Mouse (Mus musculus) forebrain, embryonic 15.5 days (tissue): Measurements from ENCODE around the gene Pcp4. TPM values are rescaled to one million over a fixed set of nuclear protein-coding genes. Genes with fewer than 3 reads are reported as not detected.

Source experiments
- ATAC-seq: fragments of 200-750 bp; cut with Nextera tagmentation; replicated peaks from 2 replicates; pipeline ENCODE4 v1.8.0; 2017; ENCODE audit warnings: mild to moderate bottlenecking, moderate TSS enrichment, moderate library complexity
- H3K27ac ChIP-seq: fragments of 300-500 bp; sonication (generic); replicated peaks from 2 replicates; pipeline ENCODE4 v1.5.1; 2015; ENCODE audit warnings: mild to moderate bottlenecking, inconsistent platforms
- H3K27me3 ChIP-seq: fragments of 300-500 bp; sonication (generic); 2 replicates; pipeline ENCODE4 v1.6.1; 2015; ENCODE audit warnings: inconsistent platforms
- H3K36me3 ChIP-seq: fragments of 300-500 bp; sonication (generic); 2 replicates; pipeline ENCODE4 v1.6.1; 2015; ENCODE audit warnings: mild to moderate bottlenecking, inconsistent platforms
- H3K4me1 ChIP-seq: fragments of 300-500 bp; sonication (generic); 2 replicates; pipeline ENCODE4 v1.6.1; 2015; ENCODE audit warnings: inconsistent platforms
- H3K4me2 ChIP-seq: fragments of 300-500 bp; sonication (generic); replicated peaks from 2 replicates; pipeline ENCODE4 v1.6.1; 2015; ENCODE audit warnings: mild to moderate bottlenecking, inconsistent platforms
- H3K4me3 ChIP-seq: fragments of 300-500 bp; sonication (generic); 2 replicates; pipeline ENCODE4 v1.5.1; 2015; ENCODE audit warnings: mild to moderate bottlenecking, inconsistent platforms
- H3K9ac ChIP-seq: fragments of 300-500 bp; sonication (generic); replicated peaks from 2 replicates; pipeline ENCODE4 v1.6.1; 2015; ENCODE audit warnings: mild to moderate bottlenecking, inconsistent platforms
- H3K9me3 ChIP-seq: fragments of 300-500 bp; sonication (generic); 2 replicates; pipeline ENCODE4 v1.6.1; 2016; ENCODE audit warnings: inconsistent platforms
- WGBS: fragments of 180-500 bp; shearing (Covaris S2); methylation state at CpG from one replicate; pipeline ENCODE4 v1.1.7; 2015; ENCODE audit warnings: mixed read lengths; 5-methylcytosine and 5-hydroxymethylcytosine counted together
- polyA plus RNA-seq: library from polyadenylated mRNA; unstranded; fragments of >200 nt; fragmentation: Nextera tagmentation; extraction: Ambion mirVana; gene quantifications from 2 replicates; pipeline ENCODE4 v1.2.1, GENCODE M21; 2015

The Pcp4 gene
- polyA plus RNA-seq, 1 experiment from 2014 or later = 141 TPM

DNA sequence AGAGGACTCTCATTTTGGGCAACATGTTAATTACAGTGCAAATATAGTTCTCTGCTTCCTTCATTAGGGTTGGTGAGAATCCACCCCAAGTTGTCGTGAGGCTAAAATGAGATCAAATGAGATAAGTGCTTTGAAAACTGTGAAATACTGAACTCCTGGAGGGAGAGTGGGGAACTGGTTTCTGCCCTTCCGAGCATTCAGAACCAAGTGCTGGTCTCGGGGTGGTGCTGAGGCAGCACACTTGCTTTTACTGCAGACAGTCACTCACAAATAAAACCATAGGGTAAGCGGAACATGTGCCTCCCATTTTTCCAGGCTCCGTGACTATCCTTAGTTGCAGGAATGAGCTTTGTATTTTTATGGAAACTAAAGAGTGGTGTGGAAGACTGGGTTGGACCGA lies 26.7 kb downstream of the Pcp4 start:
- no peak overlapping the region for H3K4me3 ChIP-seq
- no peak overlapping the region for H3K4me2 ChIP-seq
- H3K27me3 ChIP-seq = no peaks in the 10 kb centered on the region
- H3K36me3 ChIP-seq = no peaks in the 10 kb centered on the region
- no peaks in the 10 kb centered on the region for H3K9me3 ChIP-seq
- 0 out of 2 replicates have a peak, but pooled peaks cover 2% of the 10 kb centered on the region for H3K4me1 ChIP-seq
- no peak overlapping the region for H3K9ac ChIP-seq
- 80% methylated on average over 6 of the region's 6 CpGs for WGBS
- no peak overlapping the region for H3K27ac ChIP-seq
- ATAC-seq = no peak

DNA sequence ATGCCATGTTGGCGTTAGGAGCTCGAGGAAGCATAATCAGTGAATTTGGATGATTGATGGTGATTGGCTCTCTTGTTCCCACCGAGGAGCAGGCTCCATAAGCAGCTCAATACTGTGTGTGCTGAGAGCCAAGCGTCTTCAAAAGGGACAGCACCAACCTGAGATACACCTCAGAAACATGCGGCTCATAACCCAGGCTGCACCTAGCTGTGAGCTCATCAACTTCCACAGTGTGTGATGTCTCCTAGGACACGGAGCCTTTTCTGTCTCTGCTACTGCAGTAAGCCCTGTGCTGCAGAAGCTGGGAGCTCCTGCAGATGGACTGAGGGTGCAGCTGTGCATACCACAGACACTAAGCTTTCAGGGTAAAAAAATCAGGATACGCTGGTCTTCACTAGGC lies 31.5 kb downstream of the Pcp4 start:
- H3K9me3 ChIP-seq = no peaks in the 10 kb centered on the region
- WGBS = 72% methylated on average over 7 of the region's 7 CpGs
- no peak for ATAC-seq
- H3K4me3 ChIP-seq = no peak overlapping the region
- H3K4me1 ChIP-seq = peaks cover 6% of the 10 kb centered on the region
- H3K27me3 ChIP-seq = no peaks in the 10 kb centered on the region
- H3K4me2 ChIP-seq = no peak overlapping the region
- H3K27ac ChIP-seq = no peak overlapping the region
- no peak overlapping the region for H3K9ac ChIP-seq
- H3K36me3 ChIP-seq = no peaks in the 10 kb centered on the region

DNA sequence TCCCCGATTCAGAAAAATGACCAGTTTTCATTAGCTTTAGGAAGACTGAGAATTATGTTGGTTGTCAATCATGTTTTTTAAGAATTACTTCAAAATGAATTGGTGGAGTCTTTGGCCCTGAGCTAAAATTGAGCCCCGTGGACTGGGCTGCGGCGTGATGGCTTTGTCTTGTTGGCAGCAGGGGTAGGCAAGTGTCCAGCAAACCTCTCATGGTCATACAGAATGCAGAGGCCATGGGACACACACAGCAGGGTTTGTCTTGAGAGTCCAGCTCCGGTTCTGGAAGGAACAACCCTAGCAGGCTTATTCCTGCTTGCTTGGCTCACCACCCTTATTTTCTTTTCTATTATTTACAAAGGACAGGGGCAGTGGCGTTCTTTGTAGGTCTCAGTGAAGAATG lies 33.8 kb downstream of the Pcp4 start:
- H3K9ac ChIP-seq = no peak overlapping the region
- H3K9me3 ChIP-seq = no peaks in the 10 kb centered on the region
- no peak for ATAC-seq
- H3K4me1 ChIP-seq = peaks cover 6% of the 10 kb centered on the region
- H3K36me3 ChIP-seq = no peaks in the 10 kb centered on the region
- no peaks in the 10 kb centered on the region for H3K27me3 ChIP-seq
- no peak overlapping the region for H3K27ac ChIP-seq
- H3K4me2 ChIP-seq = no peak overlapping the region
- H3K4me3 ChIP-seq = no peak overlapping the region
- 57% methylated on average over 6 of the region's 6 CpGs for WGBS

DNA sequence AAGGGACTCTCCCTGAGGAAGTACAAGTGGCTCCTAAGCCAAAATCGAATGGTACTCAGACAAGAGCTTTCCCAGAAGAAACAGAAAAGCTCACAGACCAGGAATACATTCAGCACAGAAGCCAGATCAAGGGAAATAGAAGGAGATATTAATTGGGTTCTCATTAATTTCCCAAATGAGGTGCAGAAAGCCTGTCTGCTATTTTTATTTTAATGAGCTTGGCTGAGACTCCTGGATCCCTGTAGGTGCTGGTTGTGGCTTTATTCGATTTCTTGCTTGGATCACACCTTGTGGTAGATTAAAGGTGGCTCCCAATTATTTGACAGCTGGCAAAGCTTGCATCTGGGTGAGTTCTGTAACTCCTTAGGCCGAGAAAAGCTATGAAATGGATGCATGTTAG lies 35.2 kb downstream of the Pcp4 start:
- Histone ChIP-seq H3K27ac (no peak overlapping the region), H3K4me2 (no peak overlapping the region), H3K4me3 (no peak overlapping the region), H3K27me3 (no peaks in the 10 kb centered on the region), H3K4me1 (peaks cover 6% of the 10 kb centered on the region), H3K9me3 (no peaks in the 10 kb centered on the region), H3K9ac (no peak overlapping the region), H3K36me3 (no peaks in the 10 kb centered on the region)
- ATAC-seq = no peak
- WGBS = 30% methylated on average over 3 of the region's 3 CpGs

DNA sequence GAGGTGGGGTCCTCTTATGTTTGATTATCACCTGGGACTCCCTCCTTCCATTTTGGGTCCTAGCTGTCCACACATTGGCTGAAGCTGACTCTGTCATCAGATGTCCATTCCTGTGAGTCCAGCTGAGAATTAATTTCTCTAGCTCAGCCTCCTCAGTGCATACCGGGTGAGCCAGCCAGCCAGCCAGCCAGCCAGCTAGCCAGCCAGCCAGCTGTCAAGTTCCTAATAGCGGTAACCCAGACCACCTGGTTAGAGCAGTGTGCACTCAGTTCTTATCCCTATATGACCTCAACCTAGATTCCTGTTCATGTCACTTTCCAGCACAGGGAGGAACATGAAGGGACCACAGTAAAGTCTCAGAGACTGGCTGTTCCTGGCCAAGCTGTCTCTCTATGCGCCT lies 47.1 kb downstream of the Pcp4 start:
- no peak overlapping the region for H3K9ac ChIP-seq
- no peak overlapping the region for H3K4me3 ChIP-seq
- H3K27me3 ChIP-seq = no peaks in the 10 kb centered on the region
- 77% methylated on average over 3 of the region's 3 CpGs for WGBS
- H3K4me1 ChIP-seq = no peaks in the 10 kb centered on the region
- ATAC-seq = no peak
- H3K27ac ChIP-seq = no peak overlapping the region
- no peak overlapping the region for H3K4me2 ChIP-seq
- H3K36me3 ChIP-seq = no peaks in the 10 kb centered on the region
- H3K9me3 ChIP-seq = no peaks in the 10 kb centered on the region

DNA sequence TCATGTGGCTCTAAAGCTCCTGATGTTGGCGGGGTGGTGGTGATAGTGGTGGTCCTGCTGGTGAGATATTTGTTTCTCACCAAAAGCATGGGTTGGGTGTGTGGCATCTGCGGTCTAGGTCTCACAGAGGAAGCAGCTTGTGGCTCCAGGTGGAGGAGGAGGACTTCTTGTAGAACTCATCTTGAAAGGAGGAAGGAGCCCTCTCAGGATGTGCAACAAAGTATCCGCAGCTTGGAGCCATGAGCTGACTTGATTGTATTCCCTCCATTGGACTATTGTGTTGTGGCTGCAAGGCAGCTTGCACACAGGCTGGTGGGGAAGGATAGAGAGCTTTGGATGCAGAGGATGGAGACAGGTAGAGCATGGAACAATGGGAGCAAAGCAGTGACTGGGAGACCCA lies 60.1 kb downstream of the Pcp4 start:
- WGBS = 91% methylated on average over 3 of the region's 3 CpGs
- Histone ChIP-seq H3K4me3 (no peak overlapping the region), H3K27me3 (no peaks in the 10 kb centered on the region), H3K27ac (no peak overlapping the region), H3K4me1 (peaks cover 4% of the 10 kb centered on the region; the same call in 1 of the 2 replicates), H3K4me2 (no peak overlapping the region), H3K36me3 (no peaks in the 10 kb centered on the region), H3K9ac (no peak overlapping the region), H3K9me3 (no peaks in the 10 kb centered on the region)
- no peak for ATAC-seq

DNA sequence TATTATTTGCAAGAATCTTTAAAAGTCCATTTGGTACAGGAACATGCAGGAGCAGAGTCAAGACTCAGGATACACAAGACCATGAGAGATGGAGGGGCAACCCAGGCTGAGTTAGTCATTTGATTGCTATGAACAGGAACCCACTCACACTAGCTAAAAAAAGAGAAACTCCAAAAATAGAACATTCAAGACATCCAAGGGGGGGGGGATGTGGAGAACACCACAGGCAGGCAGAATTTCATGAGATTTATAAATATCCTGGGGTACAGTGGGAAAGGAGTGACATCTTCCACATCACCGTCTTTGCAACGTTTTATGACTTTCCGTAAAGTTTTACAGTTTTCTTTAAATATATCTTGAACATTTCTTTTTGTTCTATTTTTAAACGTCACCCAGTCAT lies 61.1 kb downstream of the Pcp4 start:
- WGBS = 93% methylated on average over 4 of the region's 4 CpGs
- no peak overlapping the region for H3K27ac ChIP-seq
- H3K4me2 ChIP-seq = no peak overlapping the region
- no peaks in the 10 kb centered on the region for H3K9me3 ChIP-seq
- no peak for ATAC-seq
- no peaks in the 10 kb centered on the region for H3K36me3 ChIP-seq
- no peak overlapping the region for H3K4me3 ChIP-seq
- no peaks in the 10 kb centered on the region for H3K27me3 ChIP-seq
- peaks cover 4% of the 10 kb centered on the region; the same call in 1 of the 2 replicates for H3K4me1 ChIP-seq
- no peak overlapping the region for H3K9ac ChIP-seq

DNA sequence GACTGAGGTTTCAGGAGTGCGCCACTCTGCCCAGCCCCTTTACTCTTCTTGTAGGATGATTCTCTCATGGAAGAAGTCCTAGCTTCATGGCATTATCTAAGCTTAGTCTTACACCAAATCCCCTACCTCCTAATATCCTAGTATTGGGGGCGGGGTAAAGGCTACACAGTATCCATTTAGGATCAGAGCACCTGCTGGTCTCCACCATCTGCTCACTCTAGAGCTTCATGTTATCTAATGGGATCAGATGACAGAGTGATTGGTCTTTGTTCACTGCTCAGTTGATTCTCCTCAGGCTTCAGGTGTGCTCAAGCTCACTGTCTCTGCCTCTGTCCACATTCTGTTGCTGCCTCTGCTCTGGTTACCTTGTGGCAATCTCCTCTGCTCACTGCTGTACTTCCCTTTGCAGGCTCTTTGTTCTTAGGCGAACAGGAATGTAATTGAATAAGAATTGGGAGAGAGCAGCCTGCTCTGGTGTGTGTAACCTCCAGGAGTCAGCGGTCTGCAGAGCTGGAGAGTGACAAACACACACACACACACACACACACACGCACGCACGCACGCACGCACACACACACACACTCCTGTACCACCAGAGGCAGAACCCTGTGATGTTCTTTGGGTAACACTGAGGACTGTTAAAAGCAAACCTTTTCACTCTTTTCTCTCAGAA lies 62.6 kb downstream of the Pcp4 start:
- Histone ChIP-seq H3K9me3 (no peaks in the 10 kb centered on the region), H3K9ac (no peak overlapping the region), H3K4me3 (no peak overlapping the region), H3K4me2 (no peak overlapping the region), H3K27ac (no peak overlapping the region), H3K36me3 (no peaks in the 10 kb centered on the region), H3K4me1 (peaks cover 4% of the 10 kb centered on the region; the same call in 1 of the 2 replicates), H3K27me3 (no peaks in the 10 kb centered on the region)
- ATAC-seq = peak; percentile 61; the same call in 1 of the 2 replicates
- WGBS = 49% methylated on average over 9 of the region's 9 CpGs

DNA sequence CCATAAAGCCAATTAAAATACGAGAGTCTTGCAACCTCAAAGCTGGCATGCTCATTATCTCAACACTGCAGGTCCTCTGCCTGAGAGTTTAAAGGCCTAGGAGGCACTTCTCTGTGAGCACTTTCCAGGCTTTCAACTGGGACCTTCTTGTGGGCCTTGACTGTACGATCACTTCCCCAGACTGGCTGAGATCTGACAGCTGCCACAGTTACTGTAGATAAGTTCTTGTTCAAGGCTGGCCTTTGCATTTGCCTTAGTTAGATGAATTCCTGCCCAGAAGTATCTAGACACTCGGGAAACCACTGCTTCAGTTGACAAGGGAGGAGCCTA lies 63.1 kb downstream of the Pcp4 start:
- no peak overlapping the region for H3K4me3 ChIP-seq
- H3K36me3 ChIP-seq = no peaks in the 10 kb centered on the region
- no peak for ATAC-seq
- H3K4me1 ChIP-seq = peaks cover 4% of the 10 kb centered on the region; the same call in 1 of the 2 replicates
- H3K27me3 ChIP-seq = no peaks in the 10 kb centered on the region
- H3K9ac ChIP-seq = no peak overlapping the region
- WGBS = 15% methylated on average over 3 of the region's 3 CpGs
- H3K27ac ChIP-seq = no peak overlapping the region
- no peaks in the 10 kb centered on the region for H3K9me3 ChIP-seq
- H3K4me2 ChIP-seq = no peak overlapping the region

DNA sequence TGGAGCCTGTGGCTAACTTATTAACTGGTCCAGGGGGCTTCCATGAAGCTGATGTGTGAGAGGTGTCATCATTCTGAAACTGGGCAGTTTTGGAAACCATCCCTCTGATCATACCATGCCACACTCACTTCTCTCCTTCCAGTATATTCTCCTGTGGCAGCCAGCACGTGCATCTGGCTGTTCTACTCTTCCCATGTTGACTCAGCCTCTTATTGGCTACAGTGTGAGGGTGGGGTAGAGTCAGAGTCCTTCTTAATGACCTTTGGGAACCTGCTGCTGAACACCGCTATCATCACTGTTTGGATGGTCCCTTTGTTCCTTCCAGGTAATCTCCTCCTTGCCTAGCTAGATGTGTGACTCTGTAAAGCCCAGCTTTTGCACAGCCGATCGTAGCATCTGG lies 63.6 kb downstream of the Pcp4 start:
- no peak overlapping the region for H3K4me2 ChIP-seq
- no peaks in the 10 kb centered on the region for H3K36me3 ChIP-seq
- no peak overlapping the region for H3K4me3 ChIP-seq
- WGBS = 86% methylated on average over 4 of the region's 4 CpGs
- H3K9ac ChIP-seq = no peak overlapping the region
- ATAC-seq = no peak
- no peak overlapping the region for H3K27ac ChIP-seq
- peaks cover 4% of the 10 kb centered on the region; the same call in 1 of the 2 replicates for H3K4me1 ChIP-seq
- no peaks in the 10 kb centered on the region for H3K9me3 ChIP-seq
- H3K27me3 ChIP-seq = no peaks in the 10 kb centered on the region

DNA sequence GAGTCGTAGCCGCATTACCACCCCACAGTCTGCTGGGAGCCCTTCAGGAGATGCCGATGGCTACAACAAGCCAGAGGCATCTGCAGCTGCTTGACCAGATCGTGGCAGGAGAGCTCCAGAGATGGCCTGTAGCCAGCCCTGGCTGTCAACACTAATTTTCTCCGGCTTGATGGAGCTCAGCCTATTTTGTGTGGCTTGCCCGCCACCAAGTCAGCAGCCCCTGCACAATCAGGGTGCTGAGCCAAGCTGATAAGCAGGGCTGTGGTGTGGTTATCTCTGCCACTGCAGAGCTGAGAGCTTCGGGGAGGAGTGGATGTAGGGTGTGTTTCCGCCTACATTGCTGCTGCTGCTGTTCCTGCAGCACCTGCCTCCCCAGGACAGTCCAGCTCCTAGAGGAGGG lies 66.3 kb downstream of the Pcp4 start:
- no peak for ATAC-seq
- 75% methylated on average over 8 of the region's 8 CpGs for WGBS
- no peaks in the 10 kb centered on the region for H3K9me3 ChIP-seq
- H3K27me3 ChIP-seq = no peaks in the 10 kb centered on the region
- peaks cover 4% of the 10 kb centered on the region; the same call in 1 of the 2 replicates for H3K4me1 ChIP-seq
- H3K4me2 ChIP-seq = no peak overlapping the region
- no peaks in the 10 kb centered on the region for H3K36me3 ChIP-seq
- H3K4me3 ChIP-seq = no peak overlapping the region
- no peak overlapping the region for H3K27ac ChIP-seq
- H3K9ac ChIP-seq = no peak overlapping the region

DNA sequence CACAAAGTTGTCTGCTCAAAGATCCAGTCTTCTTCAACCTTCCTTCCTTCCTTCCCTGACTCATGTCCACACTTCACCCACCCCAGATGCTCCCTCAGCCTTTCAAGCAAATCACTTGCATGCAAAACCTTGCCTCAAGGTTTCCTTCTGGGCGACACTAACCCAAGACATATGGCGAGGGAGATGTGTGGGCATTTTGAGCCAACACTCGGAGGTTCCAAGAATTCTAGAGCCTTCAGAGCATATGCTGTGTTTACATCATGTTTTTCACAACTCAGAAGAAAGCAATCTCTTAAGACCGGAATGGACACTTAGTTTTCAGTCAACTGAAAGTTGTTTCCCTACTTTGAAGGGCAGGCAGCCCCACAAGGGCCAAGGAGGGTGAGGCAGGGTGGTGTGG lies 67.9 kb downstream of the Pcp4 start:
- H3K36me3 ChIP-seq = no peaks in the 10 kb centered on the region
- no peak for ATAC-seq
- no peak overlapping the region for H3K4me2 ChIP-seq
- no peak overlapping the region for H3K9ac ChIP-seq
- no peaks in the 10 kb centered on the region; the same call in 1 of the 2 replicates for H3K4me1 ChIP-seq
- no peak overlapping the region for H3K27ac ChIP-seq
- WGBS = 75% methylated on average over 4 of the region's 4 CpGs
- no peak overlapping the region for H3K4me3 ChIP-seq
- H3K27me3 ChIP-seq = no peaks in the 10 kb centered on the region
- no peaks in the 10 kb centered on the region for H3K9me3 ChIP-seq

DNA sequence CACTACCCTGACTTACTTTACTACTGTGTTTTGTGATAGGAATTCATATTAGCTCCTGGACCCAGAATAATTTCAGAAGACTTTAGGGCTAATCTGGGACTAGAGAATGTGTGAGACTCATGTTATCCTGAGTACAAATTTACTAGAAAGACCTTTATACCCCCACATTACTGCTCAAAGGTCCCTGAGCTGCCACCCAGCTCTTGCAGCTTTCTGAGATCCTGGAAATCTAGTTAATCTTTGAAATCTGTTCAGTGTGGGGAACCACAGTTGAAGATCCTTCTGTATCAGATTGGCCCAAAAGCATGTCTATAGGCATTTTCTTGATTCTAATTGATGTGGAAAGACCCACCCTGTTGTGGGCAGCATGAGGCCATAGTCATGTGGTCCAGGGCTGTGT lies 69.0 kb downstream of the Pcp4 start:
- Histone ChIP-seq H3K9me3 (no peaks in the 10 kb centered on the region), H3K27ac (no peak overlapping the region), H3K4me3 (no peak overlapping the region), H3K4me2 (no peak overlapping the region), H3K36me3 (no peaks in the 10 kb centered on the region), H3K27me3 (no peaks in the 10 kb centered on the region), H3K4me1 (no peaks in the 10 kb centered on the region), H3K9ac (no peak overlapping the region)
- ATAC-seq = no peak
